Mouse (Mus musculus) G1E (cell line): ENCODE measurements around the gene Rnf180.

ENCODE experiments used
- CTCF ChIP-seq: IDR thresholded peaks from 2 replicates; pipeline ENCODE4 v1.5.1; 2012; ENCODE audit warnings: low read depth, low read length, inconsistent platforms, mixed read lengths
- POLR2AphosphoS5 ChIP-seq: IDR thresholded peaks from 2 replicates; pipeline ENCODE4 v1.6.1; 2012; ENCODE audit warnings: low read depth, low read length, inconsistent platforms; ENCODE audit not compliant: insufficient replicate concordance
- TAL1 ChIP-seq: conservative IDR thresholded peaks from 2 replicates; pipeline ENCODE4 v1.6.1; 2012; ENCODE audit warnings: low read depth, low read length, inconsistent platforms, mixed read lengths

- TF ChIP-seq TAL1 (no peak), CTCF (no peak), POLR2AphosphoS5 (no peak)
Observed at GRCm38 (mm10) chr13:105293781-105294667, 591 bp downstream of the Rnf180 start.
